Mouse (Mus musculus) CH12.LX (cell line): ENCODE results near the gene Foxred1. TPM values are rescaled to one million over a fixed set of nuclear protein-coding genes. Genes with fewer than 3 reads are reported as not detected.

Experiments used
- DNase-seq: peaks from one replicate; pipeline ENCODE4 v3.0.0-alpha.2; 2013; ENCODE audit errors: extremely low read depth
- H3K27ac ChIP-seq: 2 replicates; pipeline ENCODE4 v1.5.1; 2012; ENCODE audit warnings: low read depth, mild to moderate bottlenecking, control low read depth, moderate library complexity; ENCODE audit not compliant: insufficient read depth
- H3K27me3 ChIP-seq: replicated peaks from 2 replicates; pipeline ENCODE3; 2012; ENCODE audit warnings: inconsistent platforms
- H3K36me3 ChIP-seq, 2 experiments: replicated peaks in 1 of 2; 2 replicates each; pipeline versions ENCODE3 to v1.6.1; 2012; ENCODE audit warnings: inconsistent platforms in 1 of 2, low read length in 1 of 2, mild to moderate bottlenecking in 1 of 2, mixed read lengths in 1 of 2, moderate library complexity in 1 of 2; ENCODE audit not compliant: control insufficient read depth in 1 of 2, insufficient read depth in 1 of 2
- H3K4me1 ChIP-seq, 2 experiments: 2 replicates each; pipeline ENCODE4 v1.6.1; 2012; ENCODE audit warnings: inconsistent platforms in 1 of 2, moderate library complexity in 1 of 2; ENCODE audit not compliant: insufficient read depth in 2 of 2, control insufficient read depth in 1 of 2
- H3K4me2 ChIP-seq: 2 replicates; pipeline ENCODE4 v1.6.1; 2012; ENCODE audit warnings: low read depth, mild to moderate bottlenecking, control low read depth; ENCODE audit not compliant: poor library complexity, insufficient read depth, severe bottlenecking
- H3K4me3 ChIP-seq, 3 experiments: fragments of 150-350 bp in 1 of 3; sonication (generic) in 1 of 3; replicated peaks in 1 of 3; 2 replicates each; pipeline versions ENCODE3 to v1.5.1; 2011 to 2012; ENCODE audit warnings: low read depth in 2 of 3, low read length in 2 of 3, mild to moderate bottlenecking in 2 of 3, moderate library complexity in 2 of 3, control low read depth in 1 of 3, improper control_type of control experiment in 1 of 3, inconsistent platforms in 1 of 3, mixed read lengths in 1 of 3; ENCODE audit not compliant: poor library complexity in 1 of 3
- H3K79me2 ChIP-seq: replicated peaks from 2 replicates; pipeline ENCODE4 v1.6.1; 2012; ENCODE audit warnings: mild to moderate bottlenecking, moderate library complexity; ENCODE audit not compliant: control insufficient read depth, poor library complexity, insufficient read depth, severe bottlenecking; ENCODE audit errors: extremely low read depth
- H3K9ac ChIP-seq: 2 replicates; pipeline ENCODE4 v1.6.1; 2012; ENCODE audit warnings: low read depth, mild to moderate bottlenecking, control low read depth, moderate library complexity; ENCODE audit not compliant: insufficient read depth
- H3K9me3 ChIP-seq: replicated peaks from 2 replicates; pipeline ENCODE3; 2012; ENCODE audit warnings: low read length, inconsistent platforms, mixed read lengths
- BHLHE40 ChIP-seq: IDR thresholded peaks from 2 replicates; pipeline ENCODE4 v1.6.1; 2011; ENCODE audit warnings: mild to moderate bottlenecking, low read depth, low read length, improper control_type of control experiment
- CHD1 ChIP-seq: IDR thresholded peaks from 2 replicates; pipeline ENCODE4 v1.6.1; 2012; ENCODE audit warnings: low read depth, low read length, improper control_type of control experiment, inconsistent platforms
- CHD2 ChIP-seq: IDR thresholded peaks from 2 replicates; pipeline ENCODE4 v1.6.1; 2011; ENCODE audit warnings: low read length, improper control_type of control experiment
- EP300 ChIP-seq: IDR thresholded peaks from 2 replicates; pipeline ENCODE4 v1.6.1; 2011; ENCODE audit warnings: low read length, improper control_type of control experiment
- ETS1 ChIP-seq: conservative IDR thresholded peaks from 2 replicates; pipeline ENCODE4 v1.6.1; 2012; ENCODE audit warnings: low read depth, mild to moderate bottlenecking, inconsistent platforms, low read length, improper control_type of control experiment, moderate library complexity
- GABPA ChIP-seq: IDR thresholded peaks from 2 replicates; pipeline ENCODE4 v1.6.1; 2012; ENCODE audit warnings: low read depth, low read length, improper control_type of control experiment, inconsistent platforms; ENCODE audit not compliant: insufficient replicate concordance
- HCFC1 ChIP-seq: IDR thresholded peaks from 2 replicates; pipeline ENCODE4 v1.6.1; 2012; ENCODE audit warnings: low read depth, mild to moderate bottlenecking, inconsistent platforms, low read length, improper control_type of control experiment
- MAFK ChIP-seq: IDR thresholded peaks from 2 replicates; pipeline ENCODE4 v1.6.1; 2011; ENCODE audit warnings: low read length, improper control_type of control experiment; ENCODE audit not compliant: insufficient replicate concordance
- MAX ChIP-seq: IDR thresholded peaks from 2 replicates; pipeline ENCODE4 v1.6.1; 2011; ENCODE audit warnings: low read length, improper control_type of control experiment
- MAZ ChIP-seq: IDR thresholded peaks from 2 replicates; pipeline ENCODE4 v1.6.1; 2012; ENCODE audit warnings: low read depth, mild to moderate bottlenecking, inconsistent platforms, low read length, improper control_type of control experiment, moderate library complexity
- MEF2A ChIP-seq: IDR thresholded peaks from 2 replicates; pipeline ENCODE4 v1.6.1; 2014; ENCODE audit warnings: low read depth, mild to moderate bottlenecking, inconsistent platforms, low read length, improper control_type of control experiment, borderline replicate concordance
- MXI1 ChIP-seq: IDR thresholded peaks from 2 replicates; pipeline ENCODE4 v1.6.1; 2011; ENCODE audit warnings: mild to moderate bottlenecking, low read depth, low read length, improper control_type of control experiment
- POLR2A ChIP-seq: IDR thresholded peaks from 2 replicates; pipeline ENCODE4 v1.6.1; 2011; ENCODE audit warnings: low read depth, mild to moderate bottlenecking, improper control_type of control experiment, low read length
- POLR2AphosphoS2 ChIP-seq: IDR thresholded peaks from 2 replicates; pipeline ENCODE4 v1.6.1; 2011; ENCODE audit warnings: low read depth, low read length, improper control_type of control experiment
- RAD21 ChIP-seq: IDR thresholded peaks from 2 replicates; pipeline ENCODE4 v1.6.1; 2011; ENCODE audit warnings: low read depth, mild to moderate bottlenecking, low read length, improper control_type of control experiment, moderate library complexity
- SIN3A ChIP-seq: IDR thresholded peaks from 2 replicates; pipeline ENCODE4 v1.6.1; 2012; ENCODE audit warnings: low read length, improper control_type of control experiment, inconsistent platforms
- SMC3 ChIP-seq: IDR thresholded peaks from 2 replicates; pipeline ENCODE4 v1.6.1; 2011; ENCODE audit warnings: low read depth, low read length, improper control_type of control experiment
- TCF12 ChIP-seq: IDR thresholded peaks from 2 replicates; pipeline ENCODE4 v1.6.1; 2014; ENCODE audit warnings: low read depth, mild to moderate bottlenecking, inconsistent platforms, low read length, improper control_type of control experiment
- UBTF ChIP-seq: IDR thresholded peaks from 2 replicates; pipeline ENCODE4 v1.6.1; 2012; ENCODE audit warnings: low read depth, mild to moderate bottlenecking, inconsistent platforms, low read length, improper control_type of control experiment, moderate library complexity
- ZC3H11A ChIP-seq: IDR thresholded peaks from 2 replicates; pipeline ENCODE4 v1.6.1; 2012; ENCODE audit warnings: low read depth, mild to moderate bottlenecking, inconsistent platforms, low read length, improper control_type of control experiment
- ZMIZ1 ChIP-seq: IDR thresholded peaks from 2 replicates; pipeline ENCODE4 v1.6.1; 2012; ENCODE audit warnings: low read depth, mild to moderate bottlenecking, inconsistent platforms, low read length, improper control_type of control experiment
- ZNF384 ChIP-seq: IDR thresholded peaks from 2 replicates; pipeline ENCODE4 v1.6.1; 2012; ENCODE audit warnings: low read depth, low read length, improper control_type of control experiment, inconsistent platforms
- dilution Hi-C: fragments of 300-500 bp; cut with MboI; formaldehyde crosslinking; loops from 2 replicates; pipeline ENCODE4 v1.14.3; 2020; ENCODE audit warnings: low sequenced_read_pairs; ENCODE audit not compliant: extremely low pct_unique_long_range_greater_than_20kb, extremely low pct_ligation_motif_present
- in situ Hi-C: fragments of 300-500 bp; cut with MboI; formaldehyde crosslinking; loops from 3 replicates; pipeline ENCODE4 v1.14.3; 2019; ENCODE audit warnings: low sequenced_read_pairs, low pct_ligation_motif_present, low pct_unique_long_range_greater_than_20kb, mixed read lengths
- polyA plus RNA-seq: library from polyadenylated mRNA; unstranded; fragments of >175 nt; gene quantifications from 2 replicates; pipeline ENCODE4 v1.2.1, GENCODE M21; 2012; ENCODE audit warnings: low read depth; ENCODE audit not compliant: insufficient read length
- total RNA-seq, 2 experiments: library from RNA; depleted of rRNA; stranded (reverse); fragments of 300-350 nt in 1 of 2; fragments of >200 nt in 1 of 2; gene quantifications; 2 replicates each; pipeline ENCODE4 v1.2.3; 2012 to 2014

Foxred1 gene
- total and polyA plus RNA-seq, 3 experiments = 31.1 to 69.1 (median 40.3) TPM

DNA sequence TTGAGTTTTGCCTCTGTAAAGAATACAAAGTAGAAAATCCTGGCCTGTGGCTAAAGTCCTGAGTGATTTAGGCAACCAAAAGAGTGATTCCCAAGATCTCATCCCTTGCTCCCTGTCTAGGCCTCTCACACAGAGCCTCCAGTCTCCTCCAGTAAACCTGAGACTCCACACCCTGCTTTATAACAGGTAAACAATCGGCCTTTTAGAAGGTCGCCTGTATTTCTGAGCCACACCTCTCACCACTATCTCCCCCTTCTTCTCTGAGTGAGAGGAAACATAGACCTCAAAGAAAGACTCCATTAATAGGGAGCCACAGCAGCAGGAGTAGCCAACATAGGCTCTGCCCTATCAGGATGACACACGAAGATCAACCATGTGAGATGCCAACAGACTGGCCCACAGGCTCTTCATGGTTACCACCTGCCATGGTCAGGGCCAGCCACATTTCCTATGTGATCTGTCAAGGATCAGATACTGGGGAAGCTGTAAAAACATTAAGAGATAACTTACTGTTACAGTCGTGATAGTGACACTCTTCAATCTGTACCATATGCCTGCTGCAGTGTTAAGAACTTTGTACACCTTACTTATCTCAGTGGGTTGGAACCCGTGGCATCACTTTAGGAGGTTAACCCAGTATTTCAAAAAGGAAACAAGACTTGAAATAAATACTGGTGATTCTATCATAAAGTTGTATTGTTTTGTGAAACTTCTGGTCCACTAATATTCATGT lies 46.5 kb downstream of the Foxred1 start:
- H3K27ac ChIP-seq = no peak overlapping the region
- in situ Hi-C loops (no loop called here), dilution Hi-C loops (no loop called here)
- H3K9me3 ChIP-seq = no peaks in the 10 kb centered on the region
- TF ChIP-seq MEF2A = no peak
- TF ChIP-seq CHD1 = no peak
- TF ChIP-seq SIN3A = no peak
- TF ChIP-seq SMC3 = no peak
- TF ChIP-seq HCFC1 = no peak
- TF ChIP-seq ZMIZ1 = no peak
- no peak for TF ChIP-seq MXI1
- TF ChIP-seq BHLHE40 = no peak
- no peak for TF ChIP-seq ZC3H11A
- TF ChIP-seq POLR2AphosphoS2 = no peak
- no peak for TF ChIP-seq MAZ
- no peak for TF ChIP-seq TCF12
- no peak for TF ChIP-seq ETS1
- no peak for TF ChIP-seq GABPA
- TF ChIP-seq UBTF = no peak
- TF ChIP-seq RAD21 = no peak
- no peak for TF ChIP-seq CHD2
- no peak for TF ChIP-seq MAFK
- peaks cover 10 to 26% of the 10 kb centered on the region in 2 experiments for H3K4me1 ChIP-seq
- H3K4me2 ChIP-seq = no peak overlapping the region
- no peak for DNase-seq
- H3K79me2 ChIP-seq = no peaks in the 10 kb centered on the region
- no peak overlapping the region for H3K9ac ChIP-seq
- no peaks in the 10 kb centered on the region for H3K27me3 ChIP-seq
- peaks cover 30 to 83% of the 10 kb centered on the region in 2 experiments for H3K36me3 ChIP-seq
- no peak overlapping the region for H3K4me3 ChIP-seq

GRCm38 (mm10) chr9:35163011-35163690 lies 47.7 kb downstream of the Foxred1 start:
- Histone ChIP-seq H3K36me3 (peaks cover 25 to 76% of the 10 kb centered on the region in 2 experiments), H3K4me3 (no peak overlapping the region), H3K79me2 (no peaks in the 10 kb centered on the region), H3K4me2 (no peak overlapping the region), H3K27me3 (no peaks in the 10 kb centered on the region), H3K4me1 (peaks cover 10 to 26% of the 10 kb centered on the region in 2 experiments), H3K9me3 (no peaks in the 10 kb centered on the region), H3K27ac (no peak overlapping the region), H3K9ac (no peak overlapping the region)
- DNase-seq = no peak
- in situ Hi-C loops (no loop called here), dilution Hi-C loops (no loop called here)
- TF ChIP-seq POLR2A = no peak
- TF ChIP-seq CHD1 = no peak
- TF ChIP-seq ZNF384 = peak; percentile 79
- TF ChIP-seq MAZ = no peak
- TF ChIP-seq SMC3 = no peak
- TF ChIP-seq MAX = no peak
- TF ChIP-seq EP300 = no peak
- TF ChIP-seq, all 38 proteins: peak for 1
